Mouse (Mus musculus) intestine, embryonic 14.5 days (tissue): Measurements from ENCODE around the gene Stk26. TPM values are rescaled to one million over a fixed set of nuclear protein-coding genes. Genes with fewer than 3 reads are reported as not detected.

ENCODE experiments used
- ATAC-seq: fragments of 200-750 bp; cut with Nextera tagmentation; replicated peaks from 2 replicates; pipeline ENCODE4 v1.8.0; 2017; ENCODE audit warnings: low read depth, moderate number of reproducible peaks, moderate TSS enrichment, moderate library complexity; ENCODE audit not compliant: low FRiP score, low TSS enrichment
- DNase-seq: peaks from one replicate; pipeline ENCODE4 v3.0.0-alpha.2; 2018; ENCODE audit warnings: low spot score
- H3K27ac ChIP-seq: fragments of 300-500 bp; sonication (generic); 2 replicates; pipeline ENCODE4 v1.5.1; 2014; ENCODE audit warnings: low read depth, mild to moderate bottlenecking, control low read depth
- H3K27me3 ChIP-seq: fragments of 300-500 bp; sonication (generic); replicated peaks from 2 replicates; pipeline ENCODE4 v1.6.1; 2014; ENCODE audit warnings: low read length, control low read depth; ENCODE audit not compliant: control insufficient read depth, insufficient read depth
- H3K36me3 ChIP-seq: fragments of 300-500 bp; sonication (generic); 2 replicates; pipeline ENCODE4 v1.6.1; 2014; ENCODE audit warnings: low read length, control low read depth; ENCODE audit not compliant: control insufficient read depth, insufficient read depth
- H3K4me1 ChIP-seq: fragments of 300-500 bp; sonication (generic); replicated peaks from 2 replicates; pipeline ENCODE4 v1.6.1; 2014; ENCODE audit warnings: low read length, control low read depth, mixed read lengths; ENCODE audit not compliant: control insufficient read depth, insufficient read depth
- H3K4me2 ChIP-seq: fragments of 300-500 bp; sonication (generic); 2 replicates; pipeline ENCODE4 v1.6.1; 2014; ENCODE audit warnings: low read length
- H3K4me3 ChIP-seq: fragments of 300-500 bp; sonication (generic); 2 replicates; pipeline ENCODE4 v1.5.1; 2014; ENCODE audit warnings: low read depth, low read length, control low read depth, mixed read lengths
- H3K9ac ChIP-seq: fragments of 300-500 bp; sonication (generic); 2 replicates; pipeline ENCODE4 v1.6.1; 2014; ENCODE audit warnings: mild to moderate bottlenecking, low read length
- H3K9me3 ChIP-seq: fragments of 300-500 bp; sonication (generic); 2 replicates; pipeline ENCODE4 v1.6.1; 2016; ENCODE audit warnings: low read length, control low read depth; ENCODE audit not compliant: control insufficient read depth
- WGBS: fragments of 180-500 bp; shearing (Covaris S2); extraction: QIAGEN DNeasy Blood & Tissue Kit; methylation state at CpG from one replicate; pipeline ENCODE4 v1.1.7; 2014; 5-methylcytosine and 5-hydroxymethylcytosine counted together
- polyA plus RNA-seq: library from polyadenylated mRNA; unstranded; fragments of >200 nt; fragmentation: Nextera tagmentation; extraction: Ambion mirVana; gene quantifications from 2 replicates; pipeline ENCODE4 v1.2.1, GENCODE M21; 2014

Stk26 gene
- polyA plus RNA-seq, 1 experiment from 2014 or later, result 6.1 TPM

DNA sequence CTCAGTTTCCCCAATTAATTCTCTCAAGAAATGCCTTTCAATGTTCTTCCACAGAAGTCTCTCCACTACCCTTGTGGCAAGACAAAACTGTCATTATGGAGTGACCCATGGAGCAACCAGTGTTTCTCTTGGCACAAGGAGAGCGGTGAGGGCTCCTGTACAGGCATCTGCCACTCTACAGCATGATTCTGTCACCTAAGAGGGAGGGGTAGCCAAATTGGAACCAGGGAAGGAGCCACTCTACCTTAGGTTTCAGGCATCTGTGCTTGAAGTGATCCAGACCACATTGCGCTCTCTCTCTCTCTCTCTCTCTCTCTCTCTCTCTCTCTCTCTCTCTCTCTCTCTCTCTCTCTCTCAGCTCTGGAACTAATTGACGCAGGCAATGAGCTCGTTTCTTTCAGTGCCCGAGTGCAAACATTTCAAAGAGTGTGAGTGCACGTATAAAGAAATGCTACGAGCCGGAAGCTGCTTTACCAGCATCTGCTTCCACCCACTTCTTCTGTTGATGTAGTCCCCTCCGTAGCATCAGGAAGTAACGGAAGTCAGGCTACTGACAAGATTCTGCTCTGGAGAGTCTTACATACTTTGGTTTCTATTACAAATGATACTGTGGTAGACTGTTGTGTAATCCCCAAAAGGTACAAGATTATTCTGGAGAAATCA, 4.7 kb upstream of the Stk26 start:
- Histone ChIP-seq H3K9ac (no peak overlapping the region), H3K27ac (no peak overlapping the region), H3K27me3 (peaks cover 8% of the 10 kb centered on the region; the same call in 1 of the 2 replicates), H3K36me3 (no peaks in the 10 kb centered on the region), H3K9me3 (no peaks in the 10 kb centered on the region), H3K4me1 (no peaks in the 10 kb centered on the region), H3K4me2 (no peak overlapping the region), H3K4me3 (no peak overlapping the region)
- ATAC-seq, result no peak
- 50% methylated on average over 9 of the region's 10 CpGs for WGBS
- DNase-seq, result no peak

DNA sequence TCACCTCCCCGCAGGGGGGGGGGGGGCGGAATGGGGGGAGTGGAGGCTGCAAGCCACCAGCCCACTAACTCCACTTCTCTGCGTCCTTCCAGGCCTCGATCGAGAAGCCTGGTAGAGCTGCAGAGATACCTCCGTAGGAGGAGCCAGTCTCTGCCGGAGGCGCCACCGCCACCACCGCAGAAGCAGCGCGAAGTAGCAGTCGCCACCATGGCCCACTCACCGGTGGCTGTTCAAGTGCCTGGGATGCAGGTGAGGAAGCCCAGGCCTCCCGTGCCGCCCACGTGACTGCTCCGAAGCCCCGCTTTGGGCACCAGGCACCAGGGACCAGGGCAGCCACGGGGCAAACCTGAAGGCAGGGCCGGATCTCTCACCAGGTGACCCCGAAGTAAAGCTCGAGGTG, 740 bp downstream of the Stk26 start:
- Histone ChIP-seq H3K4me3 (peak overlapping the region; percentile 44), H3K27me3 (peaks cover 5% of the 10 kb centered on the region; the same call in 1 of the 2 replicates), H3K9ac (peak overlapping the region; percentile 34; the same call in 1 of the 2 replicates), H3K36me3 (no peaks in the 10 kb centered on the region), H3K4me1 (no peaks in the 10 kb centered on the region), H3K9me3 (no peaks in the 10 kb centered on the region), H3K27ac (no peak overlapping the region), H3K4me2 (peak overlapping the region; percentile 57)
- peak; percentile 59 for DNase-seq
- 24% methylated on average over 16 of the region's 23 CpGs for WGBS
- peak; percentile 81 for ATAC-seq

DNA sequence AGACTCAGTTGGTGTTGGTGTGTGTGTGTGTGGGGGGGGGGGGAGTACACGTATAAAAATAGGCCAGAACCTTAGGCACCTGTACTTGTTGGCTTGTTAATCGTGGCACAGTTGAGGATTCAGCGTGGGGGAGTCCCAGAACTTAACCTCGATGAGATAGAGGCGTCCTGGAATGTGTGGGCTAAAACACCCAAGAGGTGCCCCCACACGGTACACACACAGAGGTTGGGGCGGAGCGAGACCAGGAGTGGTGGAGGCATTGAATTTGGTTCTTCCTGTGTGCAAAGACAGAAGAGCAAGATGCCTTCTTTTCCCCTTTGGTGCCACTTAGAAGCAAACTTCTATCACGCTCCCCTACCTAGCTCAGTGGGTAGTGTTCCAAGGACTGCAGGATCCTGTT, 1.2 kb downstream of the Stk26 start:
- no peak for DNase-seq

DNA sequence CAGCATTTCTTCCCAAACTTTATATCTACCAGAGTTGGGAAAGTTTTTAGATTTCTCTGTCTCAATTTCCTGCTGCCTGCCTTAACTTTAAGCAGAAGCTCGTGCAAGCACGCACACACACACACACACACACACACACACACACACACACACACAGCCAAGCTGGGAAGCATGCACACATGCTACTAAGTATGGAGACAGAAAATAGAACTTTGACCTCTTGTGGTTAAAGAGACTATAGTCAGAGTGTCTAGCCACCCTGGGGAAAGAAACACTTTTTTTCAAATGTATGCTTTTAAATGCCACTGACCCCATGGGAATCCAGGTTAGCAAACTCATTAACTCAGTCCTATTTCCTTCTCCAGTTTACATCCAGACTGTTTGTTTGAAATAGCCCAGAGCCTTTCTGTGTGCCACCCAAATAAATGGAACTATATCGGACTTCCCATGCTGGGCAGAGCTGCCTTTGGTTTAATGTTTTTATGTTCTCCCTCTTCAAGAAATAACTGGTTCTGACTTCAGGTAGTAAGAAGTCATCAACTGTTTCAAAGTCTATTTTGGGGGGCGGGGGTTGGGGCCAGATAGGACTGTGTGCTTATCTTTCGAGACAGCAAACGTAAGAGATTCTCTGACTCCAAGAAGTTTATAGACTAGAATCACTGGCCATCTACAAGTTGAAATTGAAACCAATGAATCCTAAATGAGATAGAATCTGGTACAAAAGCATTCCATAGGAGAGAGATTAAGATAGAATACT, 9.8 kb downstream of the Stk26 start:
- no peaks in the 10 kb centered on the region for H3K27me3 ChIP-seq
- DNase-seq (no peak), ATAC-seq (no peak)
- H3K4me1 ChIP-seq, result no peaks in the 10 kb centered on the region
- H3K9ac ChIP-seq, result no peak overlapping the region
- H3K36me3 ChIP-seq, result no peaks in the 10 kb centered on the region
- 58% methylated on average over 6 of the region's 6 CpGs for WGBS
- H3K27ac ChIP-seq, result no peak overlapping the region
- H3K4me2 ChIP-seq, result no peak overlapping the region
- no peak overlapping the region for H3K4me3 ChIP-seq
- no peaks in the 10 kb centered on the region for H3K9me3 ChIP-seq

More for the DNA sequence above, 1.2 kb downstream of the Stk26 start:
- H3K9me3 ChIP-seq, result no peaks in the 10 kb centered on the region
- H3K9ac ChIP-seq, result no peak overlapping the region
- H3K4me2 ChIP-seq, result peak overlapping the region; percentile 57
- H3K4me3 ChIP-seq, result peak overlapping the region; percentile 44; the same call in 1 of the 2 replicates
- H3K27me3 ChIP-seq, result peaks cover 5% of the 10 kb centered on the region; the same call in 1 of the 2 replicates
- no peaks in the 10 kb centered on the region for H3K4me1 ChIP-seq
- no peak overlapping the region for H3K27ac ChIP-seq
- 43% methylated on average over 8 of the region's 9 CpGs for WGBS
- no peaks in the 10 kb centered on the region for H3K36me3 ChIP-seq
- 0 out of 2 replicates have a peak, but pooled peaks have one; percentile 28 for ATAC-seq

DNA sequence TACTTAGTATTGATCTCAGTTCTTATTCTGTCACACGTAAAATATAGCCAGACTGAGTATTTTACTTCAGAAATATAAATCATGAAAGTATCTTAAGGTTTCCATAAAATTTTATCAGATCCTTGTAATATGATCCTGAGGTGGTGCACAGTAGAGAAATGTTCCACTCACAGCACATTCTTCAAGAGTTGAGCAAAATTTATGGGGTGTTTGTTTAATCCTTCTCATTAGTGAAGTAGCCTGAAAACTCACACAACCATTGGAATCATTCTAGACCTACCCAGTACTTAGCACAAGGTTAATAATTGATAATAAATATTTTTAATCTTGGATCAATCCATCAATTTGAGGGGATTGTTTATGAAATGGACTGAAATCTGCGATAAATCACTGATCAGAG, 22.9 kb downstream of the Stk26 start:
- Histone ChIP-seq H3K9me3 (no peaks in the 10 kb centered on the region), H3K27me3 (peaks cover 3% of the 10 kb centered on the region; the same call in 1 of the 2 replicates), H3K9ac (no peak overlapping the region), H3K4me2 (no peak overlapping the region), H3K4me1 (no peaks in the 10 kb centered on the region), H3K27ac (no peak overlapping the region), H3K4me3 (no peak overlapping the region), H3K36me3 (no peaks in the 10 kb centered on the region)
- DNase-seq (no peak), ATAC-seq (no peak)
- 42% methylated on average over 2 of the region's 2 CpGs for WGBS

DNA sequence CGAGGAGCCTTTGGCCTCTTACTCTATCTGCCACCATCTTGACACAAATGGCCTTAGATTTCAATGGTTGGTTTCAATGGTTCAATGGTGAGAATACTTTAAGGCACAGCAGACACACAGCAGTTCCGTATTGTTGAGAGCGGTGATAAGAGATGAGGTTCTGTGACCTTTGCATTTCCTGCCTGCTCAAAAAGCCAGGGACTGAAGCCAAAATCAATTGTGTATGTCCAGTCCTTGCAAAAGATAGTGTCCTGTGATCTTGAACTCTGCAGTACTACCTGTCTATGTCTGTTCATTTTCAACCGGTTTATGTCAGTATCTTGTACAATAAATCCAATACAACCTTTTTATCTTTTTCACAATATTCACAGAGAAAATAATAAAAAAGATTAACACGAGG, 23.9 kb downstream of the Stk26 start:
- no peak overlapping the region for H3K4me3 ChIP-seq
- ATAC-seq (no peak), DNase-seq (no peak)
- no peaks in the 10 kb centered on the region for H3K4me1 ChIP-seq
- peaks cover 3% of the 10 kb centered on the region; the same call in 1 of the 2 replicates for H3K27me3 ChIP-seq
- WGBS, result 77% methylated on average over 5 of the region's 5 CpGs
- H3K9ac ChIP-seq, result no peak overlapping the region
- H3K36me3 ChIP-seq, result no peaks in the 10 kb centered on the region
- H3K4me2 ChIP-seq, result no peak overlapping the region
- no peaks in the 10 kb centered on the region for H3K9me3 ChIP-seq
- H3K27ac ChIP-seq, result no peak overlapping the region

DNA sequence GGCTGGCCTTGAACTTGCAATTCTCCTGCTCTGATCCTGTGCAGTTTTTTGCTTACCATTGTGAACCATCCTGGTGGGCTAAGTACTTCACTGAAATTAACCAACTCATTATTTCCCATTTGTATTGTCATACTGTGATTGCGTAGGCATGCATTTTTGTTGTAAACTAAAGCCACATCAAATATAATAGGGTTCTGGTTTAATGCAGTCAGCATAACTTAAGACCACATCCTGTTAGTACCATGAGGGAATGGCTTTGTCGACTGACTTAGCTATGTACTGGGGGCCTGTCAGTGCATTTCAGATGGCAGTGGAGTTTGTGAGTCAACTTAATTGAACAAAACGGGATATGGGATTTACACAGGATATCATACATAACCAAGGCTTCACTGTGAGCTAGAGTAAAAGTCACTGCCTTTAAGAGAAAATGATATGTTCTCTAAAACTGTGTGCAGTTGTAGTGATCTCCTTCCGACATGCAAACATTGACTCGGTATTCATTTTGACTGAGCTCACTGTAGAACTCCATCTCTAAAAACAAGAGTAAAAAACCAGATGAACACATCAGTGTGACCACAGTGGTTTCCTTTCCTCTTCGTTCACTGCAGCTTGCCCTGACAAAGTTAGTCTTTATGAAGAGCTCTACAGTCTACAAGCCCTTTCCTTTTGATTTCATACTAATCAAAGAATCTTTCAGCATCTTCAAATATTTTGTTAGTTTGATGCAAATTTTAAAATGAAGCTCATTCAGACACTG, 33.6 kb downstream of the Stk26 start:
- Histone ChIP-seq H3K4me3 (no peak overlapping the region), H3K9me3 (no peaks in the 10 kb centered on the region), H3K27ac (no peak overlapping the region), H3K36me3 (no peaks in the 10 kb centered on the region), H3K9ac (no peak overlapping the region), H3K4me1 (no peaks in the 10 kb centered on the region), H3K4me2 (no peak overlapping the region), H3K27me3 (no peaks in the 10 kb centered on the region)
- 85% methylated on average over 6 of the region's 6 CpGs for WGBS
- ATAC-seq, result no peak
- no peak for DNase-seq

DNA sequence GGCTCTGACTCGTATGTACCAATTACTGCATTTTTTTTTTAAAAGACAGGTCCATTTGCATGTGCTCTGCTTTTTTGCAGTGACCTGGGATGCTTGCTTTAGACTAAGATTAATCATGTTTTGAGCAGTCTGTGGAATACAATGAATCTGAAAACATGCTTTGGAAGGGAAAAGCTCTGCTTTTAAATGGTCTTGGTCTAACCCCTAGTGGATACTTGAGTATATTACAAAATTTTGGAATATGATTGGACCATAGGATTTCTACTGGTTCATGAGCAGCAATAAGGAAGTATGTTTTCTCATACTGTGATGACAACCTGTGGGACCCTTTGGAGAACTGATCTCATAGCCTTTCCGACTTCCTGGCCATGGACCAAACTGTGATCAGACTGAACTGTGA, 47.2 kb downstream of the Stk26 start:
- no peak for DNase-seq

More for the DNA sequence above, 47.2 kb downstream of the Stk26 start:
- H3K27ac ChIP-seq, result no peak overlapping the region
- H3K9ac ChIP-seq, result no peak overlapping the region
- H3K9me3 ChIP-seq, result no peaks in the 10 kb centered on the region
- no peaks in the 10 kb centered on the region for H3K36me3 ChIP-seq
- no peaks in the 10 kb centered on the region for H3K4me1 ChIP-seq
- WGBS, result 79% methylated on average over 2 of the region's 2 CpGs
- no peak overlapping the region for H3K4me2 ChIP-seq
- H3K4me3 ChIP-seq, result no peak overlapping the region
- no peak for ATAC-seq
- no peaks in the 10 kb centered on the region for H3K27me3 ChIP-seq
